Comparison of ENCODE assay signal across 8 mouse cellular contexts in genomic region chr2:167656629-167657478, GRCm38 (mm10). TPM values are rescaled to one million over a fixed set of nuclear protein-coding genes. Genes with fewer than 3 reads are reported as not detected.
A peak's percentile ranks its signal among the peaks of the same experiment; 100 is the strongest.
DNase-seq lines count a peak whose midpoint lies in the region; ATAC-seq and TF ChIP-seq lines count a peak whose summit lies in the region.

No protein-coding gene starts in this region.

- H3K27ac ChIP-seq in hindbrain, postnatal 0 days: no peak overlapping the region
- no peak overlapping the region for H3K27ac ChIP-seq in midbrain, embryonic 13.5 days

- H3K4me2 ChIP-seq in hindbrain, postnatal 0 days (ENCODE audit: low read depth, low read length): no peak overlapping the region
- no peak overlapping the region for H3K4me2 ChIP-seq in midbrain, embryonic 13.5 days (replicated peaks)

- H3K4me1 ChIP-seq in hindbrain, postnatal 0 days (ENCODE audit: insufficient read depth, low read length): peaks cover 12% of the 10 kb centered on the region; the same call in 1 of the 2 replicates
- peaks cover 26% of the 10 kb centered on the region for H3K4me1 ChIP-seq in midbrain, embryonic 13.5 days (replicated peaks)

- no peaks in the 10 kb centered on the region; the same call in 1 of the 2 replicates for H3K36me3 ChIP-seq in hindbrain, postnatal 0 days (ENCODE audit: insufficient read depth, low read length)
- H3K36me3 ChIP-seq in midbrain, embryonic 13.5 days: peaks cover 28% of the 10 kb centered on the region

- ATAC-seq in common myeloid progenitor, adult 5-6 weeks (replicated peaks; ENCODE audit: low read depth, poor library complexity, severe bottlenecking): peak; percentile 77
- ATAC-seq in monocyte, adult 5-6 weeks (replicated peaks; ENCODE audit: insufficient number of reproducible peaks, low FRiP score, low TSS enrichment, poor library complexity, severe bottlenecking): peak; percentile 81
- no peak for ATAC-seq in hindbrain, postnatal 0 days
- no peak for ATAC-seq in midbrain, embryonic 13.5 days

- 84% methylated on average over 16 of the region's 16 CpGs for WGBS in hindbrain, postnatal 0 days
- 89% methylated on average over 16 of the region's 16 CpGs for WGBS in midbrain, embryonic 13.5 days

- no peaks in the 10 kb centered on the region for H3K27me3 ChIP-seq in hindbrain, postnatal 0 days (ENCODE audit: insufficient read depth, low read length)
- no peaks in the 10 kb centered on the region for H3K27me3 ChIP-seq in midbrain, embryonic 13.5 days

- no peaks in the 10 kb centered on the region for H3K9me3 ChIP-seq in hindbrain, postnatal 0 days (ENCODE audit: low read length)
- H3K9me3 ChIP-seq in midbrain, embryonic 13.5 days: no peaks in the 10 kb centered on the region

- no peak for TF ChIP-seq CTCF in hindbrain, postnatal 0 days (IDR thresholded peaks at IDR 0.05; ENCODE audit: low read depth)

- intact Hi-C loops in heart, postnatal 25 days (cut with DNase I): no loop called here

- DNase-seq in heart, adult 9 months (ENCODE audit: low spot score in 2 of 2): peak; percentile 43 to 69
- no peak for DNase-seq in heart, postnatal 25 days (ENCODE audit: low spot score)
- peak; percentile 41 to 62 for DNase-seq in kidney, postnatal 4 days
- DNase-seq in retina, embryonic 14.5 days (ENCODE audit: low spot score): no peak
- no peak for DNase-seq in hindbrain, postnatal 0 days (ENCODE audit: low spot score)

- no peak overlapping the region for H3K9ac ChIP-seq in hindbrain, postnatal 0 days (replicated peaks; ENCODE audit: low read length)
- no peak overlapping the region; the same call in 1 of the 2 replicates for H3K9ac ChIP-seq in midbrain, embryonic 13.5 days (replicated peaks)

- no peak overlapping the region for H3K4me3 ChIP-seq in hindbrain, postnatal 0 days (ENCODE audit: low read length)
- no peak overlapping the region for H3K4me3 ChIP-seq in midbrain, embryonic 13.5 days (replicated peaks)

RNA-seq across cellular contexts. Expression of gene Gm20431, which starts 4.4 kb away (rescaled TPM):
- 10 to 100 TPM; 18.0 to 18.4 TPM for total RNA-seq in heart, postnatal 25 days (2021)
- total RNA-seq in common myeloid progenitor, adult 5-6 weeks (2017): not detected in 2 replicates
- total RNA-seq in monocyte, adult 5-6 weeks (2017): not detected in 3 replicates
- total RNA-seq in hindbrain, postnatal 0 days (2014; rRNA removed): 7.5 and 10.7 TPM in 2 replicates
- polyA plus RNA-seq in hindbrain, postnatal 0 days (2015; fragmentation: Nextera tagmentation; extraction: Ambion mirVana): 7.2 and 9.8 TPM in 2 replicates
- polyA plus RNA-seq in midbrain, embryonic 13.5 days (2015; fragmentation: Nextera tagmentation; extraction: Ambion mirVana): 9.8 and 11.2 TPM in 2 replicates

RNA-seq across cellular contexts. Expression of gene Ube2v1, which starts 25.0 kb away (rescaled TPM):
- 100 to 1,000 TPM in 1 of 2 experiments, 10 to 100 TPM in 1; 99.3 to 105 TPM for total RNA-seq in heart, postnatal 25 days (2021)
- total RNA-seq in common myeloid progenitor, adult 5-6 weeks (2017): 60.9 and 84.5 TPM in 2 replicates
- total RNA-seq in monocyte, adult 5-6 weeks (2017): 43.7 to 97.6 TPM (median 59.7 TPM) in 3 replicates
- total RNA-seq in hindbrain, postnatal 0 days (2014; rRNA removed): 209 and 247 TPM in 2 replicates
- 380 and 384 TPM in 2 replicates for polyA plus RNA-seq in hindbrain, postnatal 0 days (2015; fragmentation: Nextera tagmentation; extraction: Ambion mirVana)
- polyA plus RNA-seq in midbrain, embryonic 13.5 days (2015; fragmentation: Nextera tagmentation; extraction: Ambion mirVana): 298 and 301 TPM in 2 replicates

RNA-seq across cellular contexts. Expression of gene Cebpb, which starts 31.9 kb away (rescaled TPM):
- 10 to 100 TPM; 58.0 to 84.2 TPM for total RNA-seq in heart, postnatal 25 days (2021)
- 4.7 and 6.5 TPM in 2 replicates for total RNA-seq in common myeloid progenitor, adult 5-6 weeks (2017)
- 255 to 567 TPM (median 357 TPM) in 3 replicates for total RNA-seq in monocyte, adult 5-6 weeks (2017)
- total RNA-seq in hindbrain, postnatal 0 days (2014; rRNA removed): 8.1 and 8.7 TPM in 2 replicates
- 5.2 and 5.7 TPM in 2 replicates for polyA plus RNA-seq in hindbrain, postnatal 0 days (2015; fragmentation: Nextera tagmentation; extraction: Ambion mirVana)
- 0.20 TPM in 1 of 2 replicates, not detected in the other for polyA plus RNA-seq in midbrain, embryonic 13.5 days (2015; fragmentation: Nextera tagmentation; extraction: Ambion mirVana)

RNA-seq across cellular contexts. Expression of gene Tmem189, which starts 32.8 kb away (rescaled TPM):
- total RNA-seq in heart, postnatal 25 days (2021): 10 to 100 TPM; 27.2 TPM
- total RNA-seq in common myeloid progenitor, adult 5-6 weeks (2017): 17.3 and 27.5 TPM in 2 replicates
- 55.2 to 64.6 TPM (median 57.9 TPM) in 3 replicates for total RNA-seq in monocyte, adult 5-6 weeks (2017)
- 70.0 and 79.9 TPM in 2 replicates for total RNA-seq in hindbrain, postnatal 0 days (2014; rRNA removed)
- polyA plus RNA-seq in hindbrain, postnatal 0 days (2015; fragmentation: Nextera tagmentation; extraction: Ambion mirVana): 41.4 and 42.0 TPM in 2 replicates
- 27.1 and 28.0 TPM in 2 replicates for polyA plus RNA-seq in midbrain, embryonic 13.5 days (2015; fragmentation: Nextera tagmentation; extraction: Ambion mirVana)

Comparison
In these comparisons a context has a peak if more than half of its experiments do, and no peak if none do; other contexts are left out.
1. DNase-seq: peak in heart, adult 9 months (2 of 2) and kidney, postnatal 4 days (2 of 2); none in heart, postnatal 25 days (single experiment), retina, embryonic 14.5 days (single experiment) and hindbrain, postnatal 0 days (single experiment).
2. ATAC-seq: peak in common myeloid progenitor, adult 5-6 weeks (single experiment) and monocyte, adult 5-6 weeks (single experiment); none in hindbrain, postnatal 0 days (single experiment) and midbrain, embryonic 13.5 days (single experiment).